Mouse (Mus musculus): ENCODE measurements around the gene Ppp1cc. TPM values are rescaled to one million over a fixed set of nuclear protein-coding genes. Genes with fewer than 3 reads are reported as not detected.
A peak's percentile ranks its signal among the peaks of the same experiment; 100 is the strongest.
"Not testable (repeated sequence)": the region's sequence is repeated elsewhere in the genome, so short reads cannot be mapped to it uniquely, and the experiment has no call there.

The Ppp1cc gene
- total and polyA plus RNA-seq, 3 experiments, result 148 to 293 (median 269) TPM

- TF ChIP-seq CTCF (IDR thresholded peaks at IDR 0.05; ENCODE audit: low read depth, low read length) (no peak), GATA2 (IDR thresholded peaks at IDR 0.05; ENCODE audit: borderline replicate concordance, low read depth, low read length) (no peak), GATA1 (IDR thresholded peaks at IDR 0.05; ENCODE audit: borderline replicate concordance, low read length) (no peak), TAL1 (conservative IDR thresholded peaks at IDR 0.05; ENCODE audit: low read depth, low read length) (no peak), POLR2AphosphoS5 (IDR thresholded peaks at IDR 0.05; ENCODE audit: insufficient replicate concordance, low read depth, low read length) (no peak)
- ATAC-seq (ENCODE audit: extremely low read depth, insufficient number of reproducible peaks, low FRiP score, poor library complexity, severe bottlenecking), result no peak; the same call in 1 of the 2 replicates
These were observed 21.3 kb upstream of the Ppp1cc start for GRCm38 (mm10) chr5:122136508-122137408.

GRCm38 (mm10) chr5:122138856-122139255, 19.2 kb upstream of the Ppp1cc start:
- Histone ChIP-seq H3K4me1 (ENCODE audit: insufficient read depth, low read depth, low read length) (peaks cover 8% of the 10 kb centered on the region), H3K36me3 (replicated peaks) (no peaks in the 10 kb centered on the region), H3K4me3 (ENCODE audit: low read depth, low read length) (no peak overlapping the region), H3K9me3 (replicated peaks) (no peaks in the 10 kb centered on the region), H3K27me3 (ENCODE audit: insufficient read depth, low read length) (peaks cover 75% of the 10 kb centered on the region)
- ATAC-seq (ENCODE audit: extremely low read depth, insufficient number of reproducible peaks, low FRiP score, poor library complexity, severe bottlenecking) (no peak), DNase-seq (ENCODE audit: low spot score) (no peak)
- TF ChIP-seq CTCF (IDR thresholded peaks at IDR 0.05; ENCODE audit: low read depth, low read length) (no peak), GATA1 (IDR thresholded peaks at IDR 0.05; ENCODE audit: borderline replicate concordance, low read length) (no peak), GATA2 (IDR thresholded peaks at IDR 0.05; ENCODE audit: borderline replicate concordance, low read depth, low read length) (no peak), POLR2AphosphoS5 (IDR thresholded peaks at IDR 0.05; ENCODE audit: insufficient replicate concordance, low read depth, low read length) (no peak), TAL1 (conservative IDR thresholded peaks at IDR 0.05; ENCODE audit: low read depth, low read length) (no peak)

More at GRCm38 (mm10) chr5:122136508-122137408, 21.3 kb upstream of the Ppp1cc start:
- Histone ChIP-seq H3K4me1 (ENCODE audit: insufficient read depth, low read depth, low read length) (peaks cover 16% of the 10 kb centered on the region), H3K4me3 (ENCODE audit: low read depth, low read length) (no peak overlapping the region), H3K9me3 (replicated peaks) (no peaks in the 10 kb centered on the region), H3K27me3 (ENCODE audit: insufficient read depth, low read length) (peaks cover 80% of the 10 kb centered on the region), H3K36me3 (replicated peaks) (no peaks in the 10 kb centered on the region)
- DNase-seq (ENCODE audit: low spot score), result no peak

- not testable (repeated sequence) for H3K36me3 ChIP-seq (replicated peaks); H3K9me3 ChIP-seq (replicated peaks); DNase-seq (ENCODE audit: low spot score); H3K4me1 ChIP-seq (ENCODE audit: insufficient read depth, low read depth, low read length); H3K4me3 ChIP-seq (ENCODE audit: low read depth, low read length); ATAC-seq (ENCODE audit: extremely low read depth, insufficient number of reproducible peaks, low FRiP score, poor library complexity, severe bottlenecking)
- peaks cover 72% of the 10 kb centered on the region for H3K27me3 ChIP-seq (ENCODE audit: insufficient read depth, low read length)
These were observed 18.3 kb upstream of the Ppp1cc start for GRCm38 (mm10) chr5:122139771-122140170.

- ATAC-seq (ENCODE audit: extremely low read depth, insufficient number of reproducible peaks, low FRiP score, poor library complexity, severe bottlenecking), result no peak
- no peak for DNase-seq (ENCODE audit: low spot score)
- Histone ChIP-seq H3K36me3 (replicated peaks) (no peaks in the 10 kb centered on the region), H3K27me3 (ENCODE audit: insufficient read depth, low read length) (peaks cover 65% of the 10 kb centered on the region), H3K9me3 (replicated peaks) (no peaks in the 10 kb centered on the region), H3K4me1 (ENCODE audit: insufficient read depth, low read depth, low read length) (peaks cover 6% of the 10 kb centered on the region; the same call in 1 of the 2 replicates), H3K4me3 (ENCODE audit: low read depth, low read length) (no peak within 1 kb of the TSS)
- no peak for TF ChIP-seq GATA2 (IDR thresholded peaks at IDR 0.05; ENCODE audit: borderline replicate concordance, low read depth, low read length)
- TF ChIP-seq POLR2AphosphoS5 (IDR thresholded peaks at IDR 0.05; ENCODE audit: insufficient replicate concordance, low read depth, low read length), result no peak
- TF ChIP-seq TAL1 (conservative IDR thresholded peaks at IDR 0.05; ENCODE audit: low read depth, low read length), result no peak
- TF ChIP-seq CTCF (IDR thresholded peaks at IDR 0.05; ENCODE audit: low read depth, low read length), result no peak
- no peak for TF ChIP-seq GATA1 (IDR thresholded peaks at IDR 0.05; ENCODE audit: borderline replicate concordance, low read length)
These were observed 17.4 kb upstream of the Ppp1cc start, which contains the start of gene Ccdc63 for GRCm38 (mm10) chr5:122140723-122141122. Ccdc63 (minus strand) TSS chr5:122140823.

- no peak overlapping the region for H3K4me3 ChIP-seq (ENCODE audit: low read depth, low read length)
- H3K36me3 ChIP-seq (replicated peaks), result no peaks in the 10 kb centered on the region
- H3K27me3 ChIP-seq (ENCODE audit: insufficient read depth, low read length), result peaks cover 49% of the 10 kb centered on the region
- no peaks in the 10 kb centered on the region for H3K9me3 ChIP-seq (replicated peaks)
- peaks cover 6% of the 10 kb centered on the region; the same call in 1 of the 2 replicates for H3K4me1 ChIP-seq (ENCODE audit: insufficient read depth, low read depth, low read length)
- DNase-seq (ENCODE audit: low spot score), result peak; percentile 40
- ATAC-seq (ENCODE audit: extremely low read depth, insufficient number of reproducible peaks, low FRiP score, poor library complexity, severe bottlenecking), result no peak
- TF ChIP-seq POLR2AphosphoS5 (IDR thresholded peaks at IDR 0.05; ENCODE audit: insufficient replicate concordance, low read depth, low read length), result no peak
- peak; percentile 79 for TF ChIP-seq CTCF (IDR thresholded peaks at IDR 0.05; ENCODE audit: low read depth, low read length)
These were observed 15.7 kb upstream of the Ppp1cc start for GRCm38 (mm10) chr5:122142230-122142992.

- no peak for ATAC-seq (ENCODE audit: extremely low read depth, insufficient number of reproducible peaks, low FRiP score, poor library complexity, severe bottlenecking)
- Histone ChIP-seq H3K36me3 (replicated peaks) (no peaks in the 10 kb centered on the region), H3K4me3 (ENCODE audit: low read depth, low read length) (no peak overlapping the region), H3K27me3 (ENCODE audit: insufficient read depth, low read length) (peaks cover 42% of the 10 kb centered on the region), H3K4me1 (ENCODE audit: insufficient read depth, low read depth, low read length) (peaks cover 6% of the 10 kb centered on the region; the same call in 1 of the 2 replicates), H3K9me3 (replicated peaks) (no peaks in the 10 kb centered on the region)
- no peak for DNase-seq (ENCODE audit: low spot score)
- TF ChIP-seq GATA2 (IDR thresholded peaks at IDR 0.05; ENCODE audit: borderline replicate concordance, low read depth, low read length) (no peak), CTCF (IDR thresholded peaks at IDR 0.05; ENCODE audit: low read depth, low read length) (no peak), POLR2AphosphoS5 (IDR thresholded peaks at IDR 0.05; ENCODE audit: insufficient replicate concordance, low read depth, low read length) (no peak), GATA1 (IDR thresholded peaks at IDR 0.05; ENCODE audit: borderline replicate concordance, low read length) (no peak), TAL1 (conservative IDR thresholded peaks at IDR 0.05; ENCODE audit: low read depth, low read length) (no peak)
These were observed 14.5 kb upstream of the Ppp1cc start for GRCm38 (mm10) chr5:122143543-122143942.
